Mouse (Mus musculus) stomach, embryonic 16.5 days (tissue): ENCODE results near the gene 1110032A03Rik. TPM values are rescaled to one million over a fixed set of nuclear protein-coding genes. Genes with fewer than 3 reads are reported as not detected.
A peak's percentile ranks its signal among the peaks of the same experiment; 100 is the strongest.

ENCODE experiments used
- ATAC-seq: fragments of 200-750 bp; cut with Nextera tagmentation; 2 replicates; pipeline ENCODE4 v1.8.0; 2017; ENCODE audit warnings: moderate number of reproducible peaks, moderate TSS enrichment; ENCODE audit not compliant: insufficient read depth, low FRiP score
- H3K27ac ChIP-seq: fragments of 300-500 bp; sonication (generic); 2 replicates; pipeline ENCODE4 v1.5.1; 2014; ENCODE audit warnings: low read length
- H3K27me3 ChIP-seq: fragments of 300-500 bp; sonication (generic); 2 replicates; pipeline ENCODE4 v1.6.1; 2014; ENCODE audit warnings: low read length, control low read depth, mixed read lengths; ENCODE audit not compliant: control insufficient read depth, insufficient read depth
- H3K36me3 ChIP-seq: fragments of 300-500 bp; sonication (generic); 2 replicates; pipeline ENCODE4 v1.6.1; 2014; ENCODE audit warnings: low read length; ENCODE audit not compliant: control insufficient read depth, insufficient read depth
- H3K4me1 ChIP-seq: fragments of 300-500 bp; sonication (generic); 2 replicates; pipeline ENCODE4 v1.6.1; 2014; ENCODE audit warnings: low read length, control low read depth, mixed read lengths; ENCODE audit not compliant: control insufficient read depth, insufficient read depth
- H3K4me2 ChIP-seq: fragments of 300-500 bp; sonication (generic); 2 replicates; pipeline ENCODE4 v1.6.1; 2014; ENCODE audit warnings: low read depth, low read length, mixed read lengths
- H3K4me3 ChIP-seq: fragments of 300-500 bp; sonication (generic); replicated peaks from 2 replicates; pipeline ENCODE4 v1.5.1; 2014; ENCODE audit warnings: mild to moderate bottlenecking, low read length
- H3K9ac ChIP-seq: fragments of 300-500 bp; sonication (generic); 2 replicates; pipeline ENCODE4 v1.6.1; 2014; ENCODE audit warnings: low read length
- H3K9me3 ChIP-seq: fragments of 300-500 bp; sonication (generic); replicated peaks from 2 replicates; pipeline ENCODE4 v1.6.1; 2016; ENCODE audit warnings: low read length, control low read depth; ENCODE audit not compliant: control insufficient read depth
- WGBS: fragments of 180-500 bp; shearing (Covaris S2); extraction: QIAGEN DNeasy Blood & Tissue Kit; methylation state at CpG from one replicate; pipeline ENCODE4 v1.1.7; 2014; 5-methylcytosine and 5-hydroxymethylcytosine counted together
- polyA plus RNA-seq: library from polyadenylated mRNA; unstranded; fragments of >200 nt; fragmentation: Nextera tagmentation; extraction: Ambion mirVana; gene quantifications from 2 replicates; pipeline ENCODE4 v1.2.1, GENCODE M21; 2015

Gene 1110032A03Rik
- polyA plus RNA-seq = 28.5 and 31.1 TPM in 2 replicates

DNA sequence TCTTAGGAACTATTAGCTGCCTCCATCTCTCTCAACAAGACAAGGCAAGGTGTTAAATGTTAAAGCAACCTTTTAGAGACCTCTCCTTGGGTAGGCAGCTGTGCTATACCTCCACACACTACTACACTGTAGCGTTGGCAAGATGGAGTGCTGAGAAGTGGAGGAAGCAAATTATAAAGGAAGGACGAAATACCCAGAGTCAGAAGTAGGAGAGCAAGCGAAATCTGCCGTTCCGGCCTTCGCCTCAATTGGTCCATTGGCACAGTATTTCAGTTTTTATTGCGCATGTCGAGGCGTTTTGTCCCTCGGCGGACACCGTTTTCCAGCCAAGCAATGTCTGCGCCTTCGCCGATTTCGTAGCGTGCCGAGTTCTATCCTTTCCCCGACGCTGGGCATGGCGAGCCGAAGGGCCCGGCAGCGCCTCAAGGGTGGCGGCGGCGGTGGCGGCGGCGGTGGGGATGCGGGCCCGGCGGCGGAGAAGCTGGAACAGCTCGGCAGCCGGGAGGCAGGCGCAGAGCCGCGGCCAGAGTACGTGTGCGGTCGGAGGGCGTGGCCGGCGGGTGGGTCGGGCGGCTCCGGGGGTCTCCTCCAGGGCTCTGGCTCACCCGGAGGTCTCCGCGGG, at the start of gene 1110032A03Rik, which contains the start of gene Alg9:
1110032A03Rik (minus strand) TSS at position 530 of the 622 bp plus-strand sequence.
Alg9 (plus strand) TSS at position 29 of the 622 bp plus-strand sequence.
- peak within 1 kb of the TSS; percentile 95 for H3K4me3 ChIP-seq
- no peaks in the 10 kb centered on the region for H3K27me3 ChIP-seq
- H3K4me2 ChIP-seq = peak within 1 kb of the TSS; percentile 65
- H3K9me3 ChIP-seq = no peaks in the 10 kb centered on the region
- H3K9ac ChIP-seq = peak within 1 kb of the TSS; percentile 98
- peak within 1 kb of the TSS; percentile 93 for H3K27ac ChIP-seq
- peak; percentile 74; the same call in 1 of the 2 replicates for ATAC-seq
- peaks cover 12% of the 10 kb centered on the region for H3K4me1 ChIP-seq
- 0 out of 2 replicates have a peak, but pooled peaks cover 3% of the 10 kb centered on the region for H3K36me3 ChIP-seq
- under 1% methylated on average over 49 of the region's 51 CpGs for WGBS

DNA sequence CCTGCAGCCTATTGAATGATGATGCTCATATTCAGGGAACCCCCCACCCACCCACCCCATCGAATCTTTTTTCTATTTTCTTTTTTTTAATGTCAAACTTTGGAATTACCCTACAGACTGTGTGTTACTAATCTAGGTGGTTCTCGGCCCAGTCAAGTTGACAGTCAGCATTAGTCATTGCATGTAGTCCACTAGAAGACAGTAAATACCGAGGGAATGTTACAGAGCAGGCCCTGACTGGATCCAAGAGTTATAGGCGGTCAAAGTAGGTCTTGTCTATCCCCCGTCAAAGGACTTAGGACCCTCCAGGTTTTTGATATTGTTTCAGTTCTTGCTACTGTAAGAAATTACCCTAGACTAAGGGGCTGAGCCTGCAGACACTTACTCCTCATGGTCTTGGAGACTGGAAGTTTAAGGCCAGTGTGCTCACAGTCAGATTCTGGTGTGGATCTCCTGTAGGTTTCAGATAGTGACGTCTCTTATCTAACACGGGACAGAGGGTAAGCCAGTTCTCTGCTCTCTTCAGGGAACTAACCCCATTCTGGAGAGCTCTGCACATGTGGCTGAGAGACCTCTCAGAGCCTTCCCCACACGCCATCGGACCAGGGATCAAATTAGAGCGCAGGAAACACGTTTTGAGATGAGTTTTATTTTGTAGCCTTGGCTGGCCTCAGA, 48.6 kb upstream of the 1110032A03Rik start:
- H3K9me3 ChIP-seq = no peaks in the 10 kb centered on the region
- 0 out of 2 replicates have a peak, but pooled peaks cover 4% of the 10 kb centered on the region for H3K36me3 ChIP-seq
- H3K27me3 ChIP-seq = no peaks in the 10 kb centered on the region
- no peak overlapping the region for H3K27ac ChIP-seq
- 84% methylated on average over 11 of the region's 11 CpGs for WGBS
- H3K4me3 ChIP-seq = no peak overlapping the region
- no peak overlapping the region for H3K9ac ChIP-seq
- no peaks in the 10 kb centered on the region for H3K4me1 ChIP-seq
- 0 out of 2 replicates have a peak, but pooled peaks have one; percentile 37 for ATAC-seq
- H3K4me2 ChIP-seq = no peak overlapping the region

GRCm38 (mm10) chr9:50822216-50822615, 46.9 kb upstream of the 1110032A03Rik start:
- H3K4me1 ChIP-seq = no peaks in the 10 kb centered on the region
- no peak for ATAC-seq
- H3K4me2 ChIP-seq = no peak overlapping the region
- H3K27me3 ChIP-seq = no peaks in the 10 kb centered on the region
- no peak overlapping the region for H3K9ac ChIP-seq
- 95% methylated on average over 5 of the region's 5 CpGs for whole genome bisulfite sequencing
- no peaks in the 10 kb centered on the region for H3K36me3 ChIP-seq
- no peaks in the 10 kb centered on the region for H3K9me3 ChIP-seq
- no peak overlapping the region for H3K4me3 ChIP-seq
- no peak overlapping the region for H3K27ac ChIP-seq

DNA sequence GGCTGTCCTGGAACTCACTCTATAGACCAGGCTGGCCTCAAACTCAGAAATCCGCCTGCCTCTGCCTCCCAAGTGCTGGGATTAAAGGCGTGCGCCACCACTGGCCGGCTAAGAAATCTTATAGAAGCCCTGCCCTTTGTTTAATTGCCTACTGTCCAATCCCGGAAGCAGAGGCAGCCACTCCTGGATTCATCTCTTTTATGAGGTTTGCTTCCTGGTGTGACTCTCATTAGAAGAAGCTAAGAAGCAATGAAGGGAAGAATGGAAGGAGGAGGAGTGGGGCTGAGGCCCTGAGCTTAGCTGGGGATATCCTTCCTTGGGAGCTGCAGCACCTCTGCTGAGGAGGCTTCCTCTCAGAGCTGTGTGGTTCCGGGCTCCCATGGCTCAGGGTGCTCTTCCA, 46.3 kb upstream of the 1110032A03Rik start:
- no peaks in the 10 kb centered on the region for H3K36me3 ChIP-seq
- H3K27me3 ChIP-seq = no peaks in the 10 kb centered on the region
- H3K4me2 ChIP-seq = no peak overlapping the region
- H3K9ac ChIP-seq = no peak overlapping the region
- H3K9me3 ChIP-seq = no peaks in the 10 kb centered on the region
- H3K4me3 ChIP-seq = no peak overlapping the region
- no peak overlapping the region for H3K27ac ChIP-seq
- no peaks in the 10 kb centered on the region for H3K4me1 ChIP-seq
- no peak for ATAC-seq
- 90% methylated on average over 6 of the region's 6 CpGs for WGBS

- 72% methylated on average over 6 of the region's 6 CpGs for WGBS
- Histone ChIP-seq H3K9me3 (no peaks in the 10 kb centered on the region), H3K4me2 (no peak overlapping the region), H3K36me3 (0 out of 2 replicates have a peak, but pooled peaks cover 3% of the 10 kb centered on the region), H3K27me3 (no peaks in the 10 kb centered on the region), H3K27ac (no peak overlapping the region; the same call in 1 of the 2 replicates), H3K9ac (no peak overlapping the region), H3K4me3 (no peak overlapping the region), H3K4me1 (no peaks in the 10 kb centered on the region)
- peak; percentile 33; the same call in 1 of the 2 replicates for ATAC-seq
Measured at GRCm38 (mm10) chr9:50819716-50820115, 44.4 kb upstream of the 1110032A03Rik start.

DNA sequence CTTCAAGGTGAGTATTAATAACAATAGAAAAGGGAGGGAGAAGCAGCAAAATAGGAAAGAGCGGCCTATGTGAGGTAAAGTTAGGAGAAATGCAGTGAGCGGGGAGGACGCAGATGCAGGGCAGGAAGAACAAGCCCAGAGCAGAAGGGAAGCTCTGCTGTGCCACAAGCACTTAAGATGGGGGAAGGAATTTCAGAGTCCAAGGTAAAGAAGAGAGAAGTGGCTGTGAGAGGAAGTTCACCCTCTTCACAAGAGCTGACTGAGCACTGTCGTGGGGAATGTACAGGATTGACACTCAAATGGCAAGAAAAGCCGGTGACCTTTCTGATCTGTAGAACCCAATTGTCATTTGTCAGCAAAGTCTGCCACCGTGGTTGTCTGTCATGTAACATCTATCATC, 42.7 kb upstream of the 1110032A03Rik start:
- H3K4me2 ChIP-seq = no peak overlapping the region
- peaks cover 11% of the 10 kb centered on the region; the same call in 1 of the 2 replicates for H3K36me3 ChIP-seq

GRCm38 (mm10) chr9:50816512-50816911, 41.2 kb upstream of the 1110032A03Rik start:
- WGBS = 98% methylated on average over 1 of the region's 1 CpGs
- Histone ChIP-seq H3K4me3 (no peak overlapping the region), H3K9ac (no peak overlapping the region), H3K9me3 (no peaks in the 10 kb centered on the region), H3K4me2 (no peak overlapping the region), H3K27me3 (no peaks in the 10 kb centered on the region), H3K4me1 (no peaks in the 10 kb centered on the region), H3K36me3 (peaks cover 11% of the 10 kb centered on the region; the same call in 1 of the 2 replicates), H3K27ac (no peak overlapping the region)
- ATAC-seq = no peak

More for the DNA sequence above, 42.7 kb upstream of the 1110032A03Rik start:
- Histone ChIP-seq H3K4me1 (no peaks in the 10 kb centered on the region), H3K27me3 (no peaks in the 10 kb centered on the region), H3K9me3 (no peaks in the 10 kb centered on the region), H3K4me3 (no peak overlapping the region), H3K27ac (no peak overlapping the region), H3K9ac (no peak overlapping the region)
- ATAC-seq = no peak
- 79% methylated on average over 6 of the region's 6 CpGs for WGBS

DNA sequence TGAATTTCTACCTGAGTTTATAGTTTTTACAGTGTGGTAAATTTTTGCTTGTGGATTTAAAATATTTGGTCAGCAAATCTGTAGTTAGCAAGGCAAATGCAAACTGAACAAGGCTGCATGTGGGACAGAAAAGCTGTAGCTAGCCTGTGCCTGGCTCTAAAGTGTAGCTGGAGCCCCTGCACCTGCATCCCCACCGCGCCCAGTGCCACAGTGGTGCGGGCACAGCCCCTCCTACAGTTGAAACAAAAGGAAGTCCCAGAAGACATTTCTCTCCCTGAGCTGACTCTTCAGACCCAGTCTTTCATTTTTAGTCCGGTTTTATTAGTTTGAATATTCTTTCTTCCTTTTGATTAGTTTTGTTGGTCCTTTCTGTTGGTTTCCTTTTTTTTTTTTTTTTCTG, 40.3 kb upstream of the 1110032A03Rik start:
- H3K4me3 ChIP-seq = no peak overlapping the region
- no peaks in the 10 kb centered on the region for H3K27me3 ChIP-seq
- H3K9ac ChIP-seq = no peak overlapping the region
- peaks cover 11% of the 10 kb centered on the region; the same call in 1 of the 2 replicates for H3K36me3 ChIP-seq
- ATAC-seq = no peak
- no peak overlapping the region for H3K27ac ChIP-seq
- 88% methylated on average over 4 of the region's 4 CpGs for WGBS
- no peak overlapping the region for H3K4me2 ChIP-seq
- H3K4me1 ChIP-seq = no peaks in the 10 kb centered on the region
- no peaks in the 10 kb centered on the region for H3K9me3 ChIP-seq

DNA sequence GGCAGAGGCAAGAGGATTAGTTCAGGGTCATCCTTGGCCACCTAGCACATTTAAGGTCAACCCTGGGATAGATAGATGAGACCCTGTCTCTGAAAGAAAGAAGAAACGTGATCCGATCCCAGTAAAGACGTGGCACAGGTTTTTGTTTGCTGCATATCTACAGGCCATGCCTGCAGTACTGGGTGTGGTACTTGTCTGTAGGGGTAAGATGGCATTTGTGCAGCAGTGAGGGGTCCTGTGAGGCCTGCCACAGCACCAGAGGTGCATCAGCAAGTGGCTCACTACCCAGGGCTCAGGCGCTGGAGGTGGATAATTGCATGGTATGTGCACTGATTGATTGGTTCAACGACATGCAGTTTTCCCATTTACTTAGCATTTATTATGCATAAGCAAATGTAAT, 38.5 kb upstream of the 1110032A03Rik start:
- Histone ChIP-seq H3K9me3 (no peaks in the 10 kb centered on the region), H3K27ac (no peak overlapping the region), H3K4me1 (no peaks in the 10 kb centered on the region), H3K4me3 (no peak overlapping the region), H3K4me2 (no peak overlapping the region), H3K36me3 (peaks cover 15% of the 10 kb centered on the region), H3K27me3 (no peaks in the 10 kb centered on the region), H3K9ac (no peak overlapping the region)
- 93% methylated on average over 5 of the region's 5 CpGs for WGBS
- no peak for ATAC-seq
